Mouse (Mus musculus) spleen, adult 2 months (tissue): Measurements from ENCODE around the gene Tenm3.

ENCODE experiments used
- CTCF ChIP-seq: fragments of 200-500 bp; IDR thresholded peaks from 2 replicates; pipeline ENCODE4 v1.5.1; 2011; ENCODE audit warnings: mild to moderate bottlenecking, inconsistent platforms; ENCODE audit not compliant: insufficient read depth, insufficient read length, insufficient replicate concordance; ENCODE audit errors: extremely low read depth
- POLR2A ChIP-seq: fragments of 200-500 bp; IDR thresholded peaks from 2 replicates; pipeline ENCODE4 v1.6.1; 2011; ENCODE audit warnings: low read depth, low read length, inconsistent platforms

GRCm38 (mm10) chr8:48322655-48323265 lies 521.0 kb downstream of the Tenm3 start:
- TF ChIP-seq CTCF = no peak
- TF ChIP-seq POLR2A = no peak
